Mouse (Mus musculus) large intestine, adult 2 months (tissue): Measurements from ENCODE around the gene Magi2. TPM values are rescaled to one million over a fixed set of nuclear protein-coding genes. Genes with fewer than 3 reads are reported as not detected.
"Not testable (repeated sequence)": the region's sequence is repeated elsewhere in the genome, so short reads cannot be mapped to it uniquely, and the experiment has no call there.

ENCODE experiments used
- DNase-seq: peaks from one replicate; pipeline ENCODE4 v3.0.0-alpha.2; 2012; ENCODE audit warnings: low read depth, low spot score
- WGBS: fragments of 180-500 bp; shearing (Covaris S2); methylation state at CpG from one replicate; pipeline ENCODE4 v1.1.7; 2018; 5-methylcytosine and 5-hydroxymethylcytosine counted together
- polyA plus RNA-seq: library from polyadenylated mRNA; depleted of rRNA; stranded (reverse); fragments of >200 nt; gene quantifications from 2 replicates; pipeline ENCODE4 v1.2.3, GENCODE M21; 2012

The Magi2 gene
- polyA plus RNA-seq, 1 experiment: 0.21 TPM

DNA sequence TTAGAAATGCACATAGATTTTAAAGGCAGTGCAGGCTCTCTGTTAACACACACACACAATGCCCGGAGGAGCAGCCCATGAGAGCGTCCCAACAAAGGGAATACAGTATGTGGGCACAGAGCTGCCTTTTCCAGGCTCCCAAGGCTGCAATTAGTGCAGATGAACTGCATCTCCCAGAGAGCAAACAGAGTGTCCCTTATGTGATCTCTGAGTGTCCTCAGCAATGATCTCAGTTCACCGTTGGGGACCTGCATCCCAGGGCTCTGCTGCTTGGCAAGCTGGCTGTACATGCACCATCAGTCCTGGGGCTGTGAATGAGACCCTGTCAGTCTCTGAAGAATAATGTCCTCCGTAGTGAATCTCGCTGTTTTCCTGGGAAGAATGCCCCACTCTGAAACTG is 969.9 kb downstream of the Magi2 start:
- DNase-seq: no peak
- WGBS: 41% methylated on average over 5 of the region's 5 CpGs

DNA sequence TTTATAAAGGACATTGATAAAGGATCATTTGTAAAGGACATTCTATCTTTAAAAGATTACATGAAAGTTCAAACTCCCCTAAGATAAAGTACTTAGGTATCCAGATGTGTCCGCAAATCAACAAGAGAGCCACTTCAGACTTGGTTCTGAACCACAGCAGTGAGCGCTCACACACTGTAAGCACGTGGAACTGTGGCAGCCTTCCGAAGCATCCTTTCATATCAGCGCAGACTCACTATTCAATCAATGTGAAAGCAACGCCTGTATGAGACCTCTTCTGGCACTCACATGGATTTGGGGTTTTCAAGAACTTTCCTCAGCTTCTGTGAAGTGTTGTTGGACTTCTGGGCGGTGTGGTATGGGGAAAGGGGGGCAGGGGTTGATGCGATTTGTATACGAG is 970.6 kb downstream of the Magi2 start:
- 65% methylated on average over 9 of the region's 9 CpGs for WGBS
- DNase-seq: no peak

DNA sequence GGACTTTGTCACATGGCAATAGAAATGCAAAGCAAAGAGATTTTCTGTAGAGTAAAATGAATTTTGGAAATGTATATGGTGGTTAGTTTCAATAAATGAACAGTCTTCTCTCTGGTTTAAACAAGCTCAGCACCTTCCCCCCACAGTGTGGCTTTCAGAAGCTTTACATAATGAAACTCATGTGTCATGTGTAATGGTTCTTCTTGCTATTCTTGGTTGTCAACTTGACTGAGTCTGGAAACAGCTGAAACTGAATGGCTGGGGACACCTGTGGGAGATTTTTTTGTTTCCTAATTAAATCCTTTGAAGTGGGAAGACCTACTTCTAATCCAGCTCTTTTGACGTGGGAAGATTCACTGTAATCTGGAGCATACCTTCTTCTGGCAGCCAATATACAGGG is 974.5 kb downstream of the Magi2 start:
- 71% methylated on average over 1 of the region's 1 CpGs for WGBS

GRCm38 (mm10) chr5:20208110-20208509 is 981.3 kb downstream of the Magi2 start:
- DNase-seq: no peak
- WGBS: 81% methylated on average over 2 of the region's 2 CpGs

More for the DNA sequence above, 974.5 kb downstream of the Magi2 start:
- DNase-seq: no peak

- WGBS: 51% methylated on average over 2 of the region's 2 CpGs
- DNase-seq: no peak
Measured at GRCm38 (mm10) chr5:20213299-20213698, 986.5 kb downstream of the Magi2 start.

DNA sequence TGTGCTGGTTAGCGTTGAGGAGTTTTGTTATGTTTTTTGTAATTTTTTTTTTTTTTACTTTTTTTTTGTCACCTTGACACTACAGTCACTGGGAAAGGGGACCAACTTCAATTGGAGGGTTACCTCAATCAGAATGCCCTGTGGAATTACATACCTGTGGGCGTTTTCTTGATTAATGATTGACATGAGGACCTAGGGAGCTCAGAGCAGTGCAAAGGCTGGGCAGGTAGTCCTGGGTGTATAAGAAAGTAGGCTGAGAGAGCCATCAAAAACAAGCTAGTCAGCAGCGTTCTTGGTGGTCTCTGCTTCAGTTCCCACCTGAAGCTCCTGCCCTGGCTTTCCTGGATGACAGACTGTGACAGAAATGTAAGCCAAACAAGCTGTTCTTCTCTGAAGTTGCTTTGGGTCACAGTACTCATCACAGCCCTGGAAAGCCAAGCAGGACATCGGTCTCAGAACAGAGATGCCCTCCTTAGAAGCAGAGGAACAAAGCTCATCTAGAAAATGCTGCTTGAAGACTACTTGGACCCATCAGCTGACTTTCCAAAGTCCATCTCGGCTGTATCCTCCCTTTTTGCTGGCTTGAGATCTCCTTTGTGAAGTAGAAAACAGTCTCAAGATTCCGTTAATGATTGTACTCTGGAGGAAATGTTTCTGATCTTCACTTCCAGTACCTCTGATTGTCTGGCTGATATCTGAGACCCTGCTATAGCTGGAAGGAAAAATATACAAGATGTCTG is 999.8 kb downstream of the Magi2 start:
- WGBS: 62% methylated on average over 6 of the region's 6 CpGs
- no peak for DNase-seq

DNA sequence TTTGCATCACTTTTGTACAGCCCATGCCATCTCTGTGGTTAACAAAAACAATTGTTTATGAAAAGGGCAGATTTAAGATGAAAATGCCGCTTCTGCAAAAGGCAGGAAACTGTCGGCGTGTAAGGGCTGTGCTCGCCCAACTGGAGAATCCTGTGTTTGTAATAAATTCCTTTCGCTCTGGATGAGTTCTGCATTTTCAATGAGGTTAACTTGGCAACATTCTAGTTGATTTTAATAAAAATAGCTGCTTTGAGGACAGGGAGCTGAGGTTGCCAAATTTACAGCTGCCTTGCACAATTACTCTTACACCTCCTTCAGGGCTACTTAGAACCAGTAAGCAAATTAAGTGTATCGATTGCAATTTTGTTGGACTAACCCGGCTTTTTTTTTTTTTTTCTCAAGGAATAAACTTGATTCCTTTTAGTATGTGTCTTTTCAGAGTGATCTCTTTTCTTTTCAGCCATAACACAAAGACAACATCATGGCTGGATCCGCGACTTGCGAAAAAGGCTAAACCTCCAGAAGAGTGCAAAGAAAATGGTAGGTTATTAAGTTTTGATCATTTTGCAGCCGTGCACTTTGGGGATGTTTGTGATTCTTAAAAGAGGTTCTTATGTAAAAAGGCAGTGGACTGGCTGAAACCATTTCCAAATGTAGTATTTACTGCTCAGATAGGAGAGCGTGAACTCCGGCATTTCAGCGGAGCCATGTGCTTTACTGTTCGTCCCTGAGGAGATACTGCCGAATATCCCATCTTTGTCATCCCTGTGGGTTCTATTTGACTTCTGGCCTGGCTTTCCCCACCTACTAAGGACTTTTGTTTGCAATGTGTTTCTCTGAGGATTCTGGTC is 1001.3 kb downstream of the Magi2 start:
- no peak for DNase-seq
- 78% methylated on average over 16 of the region's 16 CpGs for WGBS

GRCm38 (mm10) chr5:20231908-20232307 is 1005.1 kb downstream of the Magi2 start:
- WGBS: 64% methylated on average over 3 of the region's 3 CpGs
- no peak for DNase-seq

DNA sequence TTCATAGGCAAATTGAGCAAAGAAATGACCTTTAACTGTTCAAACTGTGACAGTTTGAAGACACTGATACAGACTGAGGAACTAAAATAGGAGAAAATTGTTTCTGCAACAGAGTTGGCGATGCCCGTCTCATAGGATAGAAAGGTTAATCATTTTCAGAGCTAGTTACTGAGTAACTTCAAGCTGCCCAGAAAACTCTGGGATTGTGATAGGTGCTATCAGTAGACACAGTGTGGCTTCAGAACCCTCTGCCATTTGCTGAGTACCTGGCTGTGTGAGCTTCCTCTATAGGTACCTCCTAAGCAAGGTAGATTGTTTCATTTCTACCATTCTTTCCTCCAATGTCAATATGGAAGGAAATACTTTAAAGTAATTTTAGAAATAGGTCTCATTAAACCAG is 1014.7 kb downstream of the Magi2 start:
- DNase-seq: no peak

DNA sequence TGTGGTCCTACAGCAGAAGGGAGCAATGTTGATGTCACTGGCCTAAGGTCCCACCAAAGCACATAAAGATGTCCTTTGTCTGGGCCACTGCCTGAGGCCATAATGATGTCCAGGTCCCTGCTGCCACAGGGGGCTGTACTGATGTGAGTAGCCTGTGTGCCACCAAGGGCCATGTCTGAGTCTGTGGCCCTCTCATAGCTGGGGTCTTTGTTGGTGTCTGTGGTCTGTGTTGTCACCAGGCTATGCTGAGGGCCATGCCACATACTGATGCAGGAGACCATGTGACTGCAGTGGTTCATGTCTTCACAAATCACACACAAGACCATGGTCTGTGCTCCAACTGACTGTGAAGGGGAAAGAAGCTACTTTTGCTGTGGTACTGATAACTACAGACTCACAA is 1015.7 kb downstream of the Magi2 start:
- DNase-seq: no peak

More for the DNA sequence above, 1014.7 kb downstream of the Magi2 start:
- WGBS: 38% methylated on average over 2 of the region's 2 CpGs

DNA sequence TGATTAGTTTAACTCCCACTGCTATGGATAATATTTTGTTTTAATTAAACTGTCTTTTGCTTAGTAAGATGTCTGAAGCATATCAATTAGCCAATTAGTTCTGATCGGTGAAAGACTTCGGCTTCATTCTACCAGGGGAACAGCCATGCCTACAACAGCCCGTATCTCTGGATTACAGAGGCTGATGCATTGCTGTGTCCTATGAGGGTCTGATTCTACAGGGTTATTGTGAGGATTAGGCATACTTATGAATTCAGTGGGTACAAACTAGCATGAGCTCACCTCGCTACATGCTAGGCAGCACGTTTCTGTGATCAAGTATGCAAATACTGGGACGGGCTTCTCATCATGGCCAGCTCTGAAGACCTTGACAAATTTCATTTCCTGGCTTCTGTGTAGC is 1022.5 kb downstream of the Magi2 start:
- WGBS: 83% methylated on average over 6 of the region's 6 CpGs
- DNase-seq: no peak

DNA sequence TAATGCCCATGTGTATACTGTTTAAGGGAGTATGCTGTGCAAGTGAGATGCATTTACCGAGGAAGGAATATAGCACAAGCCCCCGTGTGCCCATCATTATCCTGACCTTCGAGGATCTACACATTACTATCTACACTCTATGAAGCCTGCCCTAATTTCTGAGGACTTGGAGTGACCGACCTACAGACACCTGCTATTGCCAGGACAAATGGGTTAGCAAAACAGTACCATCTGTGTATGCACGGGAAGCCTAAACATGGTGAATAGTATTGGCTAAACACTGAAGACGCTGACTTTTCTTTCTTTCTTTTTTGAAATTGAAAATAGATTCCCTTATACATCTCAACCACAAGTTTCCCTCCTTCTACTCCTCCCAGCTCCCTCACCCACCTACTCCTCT is 1024.7 kb downstream of the Magi2 start:
- WGBS: 80% methylated on average over 6 of the region's 6 CpGs

GRCm38 (mm10) chr5:20256150-20256868 is 1029.5 kb downstream of the Magi2 start:
- DNase-seq: no peak
- 71% methylated on average over 3 of the region's 3 CpGs for WGBS

More for the DNA sequence above, 1024.7 kb downstream of the Magi2 start:
- no peak for DNase-seq

- WGBS: 26% methylated on average over 2 of the region's 2 CpGs
- no peak for DNase-seq
Measured at GRCm38 (mm10) chr5:20256933-20257332, 1030.1 kb downstream of the Magi2 start.

DNA sequence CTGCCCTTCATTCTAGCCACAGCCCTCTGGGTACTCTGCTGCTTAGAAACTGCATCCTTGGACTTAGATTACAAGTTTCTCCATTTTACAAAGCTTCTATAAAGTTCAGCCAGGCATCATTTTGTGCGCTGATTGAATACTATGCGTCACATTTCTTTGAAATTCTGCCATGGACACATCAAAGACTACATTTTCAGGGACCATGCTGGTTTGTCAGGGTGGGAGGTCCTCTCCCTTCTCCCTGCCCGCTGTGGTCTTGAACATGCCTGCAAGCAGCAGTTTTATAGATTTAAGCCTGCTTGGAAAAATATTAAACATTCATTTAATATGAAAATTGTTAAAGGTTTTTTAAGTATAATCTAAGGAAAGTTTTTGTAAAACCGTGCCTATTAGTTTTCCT is 1030.6 kb downstream of the Magi2 start:
- WGBS: 82% methylated on average over 4 of the region's 4 CpGs
- no peak for DNase-seq

- DNase-seq: no peak
- WGBS: 73% methylated on average over 3 of the region's 3 CpGs
Measured at GRCm38 (mm10) chr5:20259719-20260118, 1032.9 kb downstream of the Magi2 start.

DNA sequence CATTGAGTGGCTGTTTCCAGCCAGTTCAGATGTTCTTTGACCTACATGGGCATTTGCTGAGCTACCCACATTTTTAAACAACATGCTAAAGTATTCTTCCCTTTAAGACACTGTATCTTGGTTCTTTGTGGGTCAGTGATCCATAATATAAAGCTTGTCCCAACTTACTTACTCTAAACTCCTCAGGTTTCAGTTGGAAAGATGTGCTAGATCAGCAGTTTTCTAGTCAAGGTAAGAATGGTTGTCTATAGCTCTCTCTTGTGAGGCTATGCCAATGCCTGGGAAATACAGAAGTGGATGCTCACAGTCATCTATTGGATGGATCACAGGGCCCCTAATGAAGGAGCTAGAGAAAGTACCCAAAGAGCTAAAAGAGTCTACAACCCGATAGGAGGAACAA is 1045.8 kb downstream of the Magi2 start:
- DNase-seq: not testable (repeated sequence)
- 87% methylated on average over 1 of the region's 1 CpGs for WGBS

GRCm38 (mm10) chr5:20275632-20276031 is 1048.8 kb downstream of the Magi2 start:
- WGBS: 92% methylated on average over 2 of the region's 2 CpGs
- no peak for DNase-seq

GRCm38 (mm10) chr5:20285080-20285840 is 1058.4 kb downstream of the Magi2 start:
- no peak for DNase-seq
- 78% methylated on average over 8 of the region's 8 CpGs for WGBS

DNA sequence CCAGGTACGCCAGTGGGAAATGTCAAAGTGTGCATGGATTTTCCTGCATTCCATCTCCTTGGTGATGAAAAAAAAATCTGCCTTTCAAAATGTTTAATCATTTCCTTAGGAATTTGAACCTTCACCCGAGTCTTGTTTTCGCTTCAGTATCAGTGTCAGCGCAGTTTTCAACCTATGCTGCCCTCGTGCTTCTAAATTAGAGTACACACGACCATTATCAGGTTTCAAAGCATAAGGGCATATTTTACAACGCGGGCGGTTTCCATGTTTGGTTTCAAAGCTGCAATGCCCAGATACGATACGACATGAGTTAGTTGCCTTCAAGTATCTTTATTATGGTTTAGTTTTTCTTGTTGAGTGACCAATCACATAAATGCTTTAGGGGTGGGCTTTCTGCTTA is 1067.7 kb downstream of the Magi2 start:
- DNase-seq: no peak
- WGBS: 28% methylated on average over 11 of the region's 11 CpGs
